Mouse (Mus musculus): Measurements from ENCODE around the gene Sgpp2. TPM values are rescaled to one million over a fixed set of nuclear protein-coding genes. Genes with fewer than 3 reads are reported as not detected.
A peak's percentile ranks its signal among the peaks of the same experiment; 100 is the strongest.

The Sgpp2 gene
- total RNA-seq, 2 experiments from 2014 or later, result 7.7 to 8.9 TPM

DNA sequence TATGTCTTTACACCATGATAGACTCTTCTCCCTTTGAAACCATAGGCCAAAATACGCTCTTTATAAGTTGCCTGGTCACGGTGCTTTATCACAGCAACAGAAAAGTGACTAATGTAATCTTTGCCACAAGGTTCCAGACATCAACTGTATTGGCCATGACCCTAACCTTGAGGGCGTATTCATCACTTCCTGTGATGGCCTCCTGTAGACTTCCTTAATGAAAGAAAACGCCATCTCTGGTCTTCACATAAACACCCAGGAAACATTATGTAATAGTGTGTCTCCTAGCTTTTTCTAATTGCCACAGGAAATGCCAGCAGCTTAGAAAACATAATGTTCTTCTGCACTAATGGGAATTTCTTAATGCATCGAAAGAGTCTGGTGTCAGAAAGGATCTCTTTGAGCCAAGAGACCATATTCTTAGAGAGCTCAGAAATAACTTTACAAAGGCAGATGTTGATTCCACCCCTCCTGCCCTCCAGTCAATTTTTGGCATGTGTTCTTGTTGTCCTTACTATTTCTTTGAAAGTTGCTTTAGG lies 20.5 kb downstream of the Sgpp2 start:
- no peak for DNase-seq (ENCODE audit: low spot score in 2 of 2)
- intact Hi-C loops (cut with DNase I), result no loop called here

- intact Hi-C loops (cut with DNase I), result no loop called here
- DNase-seq (ENCODE audit: low spot score in 2 of 2), result no peak
Observed at GRCm38 (mm10) chr1:78337726-78338125, 27.6 kb downstream of the Sgpp2 start.

- intact Hi-C loops (cut with DNase I), result no loop called here
- no peak for DNase-seq (ENCODE audit: low spot score in 2 of 2)
Observed at GRCm38 (mm10) chr1:78338212-78338611, 28.1 kb downstream of the Sgpp2 start.

GRCm38 (mm10) chr1:78339941-78340340 lies 29.8 kb downstream of the Sgpp2 start:
- intact Hi-C loops (cut with DNase I), result no loop called here
- DNase-seq (ENCODE audit: low spot score in 2 of 2), result no peak

GRCm38 (mm10) chr1:78340584-78340983 lies 30.4 kb downstream of the Sgpp2 start:
- intact Hi-C loops (cut with DNase I), result no loop called here
- no peak for DNase-seq (ENCODE audit: low spot score in 2 of 2)

DNA sequence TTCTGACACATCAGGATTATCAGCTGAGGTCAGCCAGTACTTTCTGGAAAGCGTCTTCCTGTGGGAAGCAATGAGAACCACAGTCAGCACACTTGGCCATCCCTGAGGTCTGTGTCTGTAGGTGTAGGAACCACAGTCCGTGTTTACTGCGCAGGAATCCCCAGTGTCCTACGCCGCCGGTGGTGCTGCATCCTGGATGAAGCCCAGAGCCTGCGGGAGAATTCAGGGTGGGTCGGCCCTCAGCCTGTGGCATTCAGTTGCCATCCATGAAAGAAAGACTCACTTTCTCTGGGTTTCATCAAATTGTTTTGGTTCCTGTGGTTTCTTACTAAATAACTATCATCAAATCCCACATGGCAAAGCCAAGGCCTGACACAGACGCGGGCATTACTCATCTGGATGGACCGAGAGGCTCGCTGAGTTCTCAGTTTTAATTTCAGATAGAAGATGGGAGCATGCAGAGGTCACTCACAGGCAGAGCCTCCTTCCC lies 37.2 kb downstream of the Sgpp2 start:
- intact Hi-C loops (cut with DNase I), result no loop called here
- DNase-seq (ENCODE audit: low spot score in 2 of 2), result no peak

GRCm38 (mm10) chr1:78349219-78349618 lies 39.1 kb downstream of the Sgpp2 start:
- intact Hi-C loops (cut with DNase I), result no loop called here

DNA sequence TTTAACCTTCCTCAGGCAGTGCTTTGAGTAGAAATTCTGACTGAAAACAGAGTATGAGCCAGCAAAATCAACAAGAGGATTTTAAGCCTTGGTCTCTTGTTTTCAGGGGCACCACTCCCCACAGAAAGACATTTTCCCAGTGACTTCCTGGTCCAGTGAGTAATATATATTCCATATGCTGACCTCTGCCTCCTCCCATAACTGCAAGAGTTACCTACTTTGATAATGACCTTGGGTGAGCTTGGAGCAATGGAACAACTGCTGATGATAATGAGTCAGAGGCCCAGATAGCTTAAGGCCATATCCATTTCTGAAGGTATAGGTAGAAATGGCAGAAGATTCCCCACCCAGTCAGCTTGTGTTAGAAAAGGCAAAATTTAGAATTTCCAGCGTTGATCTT lies 43.1 kb downstream of the Sgpp2 start:
- intact Hi-C loops (cut with DNase I), result no loop called here
- no peak for DNase-seq (ENCODE audit: low spot score in 2 of 2)

More at GRCm38 (mm10) chr1:78349219-78349618, 39.1 kb downstream of the Sgpp2 start:
- DNase-seq (ENCODE audit: low spot score in 2 of 2), result no peak

DNA sequence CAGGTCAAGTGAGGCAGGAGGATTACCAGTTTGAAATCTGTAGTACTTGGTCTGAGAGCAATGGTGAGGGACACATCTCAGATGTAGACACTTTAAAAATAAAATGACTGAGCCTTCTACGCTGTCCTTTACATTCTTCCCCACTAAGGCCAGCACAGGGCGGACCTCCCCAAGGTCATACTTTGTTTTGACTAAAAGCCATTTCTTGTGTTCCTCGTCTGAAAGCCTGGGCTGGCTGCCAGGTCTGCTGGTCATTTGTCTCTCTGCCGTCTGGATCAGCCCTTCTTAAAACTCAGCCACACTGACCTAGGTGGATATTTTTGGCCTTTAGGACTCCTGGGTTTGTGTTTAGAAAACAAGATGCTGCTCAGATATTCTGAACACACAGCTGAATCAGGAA lies 45.0 kb downstream of the Sgpp2 start:
- DNase-seq (ENCODE audit: low spot score in 2 of 2), result no peak
- intact Hi-C loops (cut with DNase I), result no loop called here

- intact Hi-C loops (cut with DNase I), result no loop called here
- no peak for DNase-seq (ENCODE audit: low spot score in 2 of 2)
Observed at GRCm38 (mm10) chr1:78357415-78357814, 47.3 kb downstream of the Sgpp2 start.

DNA sequence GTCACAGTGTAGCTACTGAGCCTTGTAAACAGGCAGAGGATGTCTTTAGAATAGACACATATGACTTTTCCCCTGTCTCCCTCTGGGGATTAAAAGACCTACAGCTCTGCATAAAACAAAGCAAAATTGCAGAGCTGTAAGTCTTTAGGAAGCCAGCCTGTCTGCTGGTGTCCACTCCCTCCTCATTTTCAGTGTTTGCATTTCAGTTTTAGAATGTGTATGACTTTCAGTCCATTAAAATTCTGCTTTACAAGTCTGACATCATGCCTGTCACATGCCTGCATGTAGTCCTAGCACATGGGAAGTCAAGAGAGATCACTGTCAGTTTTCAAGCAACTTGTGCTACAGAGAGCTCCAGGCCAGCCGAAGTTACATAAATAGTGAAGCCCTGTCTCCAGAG lies 47.7 kb downstream of the Sgpp2 start:
- intact Hi-C loops (cut with DNase I), result no loop called here
- no peak for DNase-seq (ENCODE audit: low spot score in 2 of 2)

GRCm38 (mm10) chr1:78363965-78364889 lies 54.1 kb downstream of the Sgpp2 start:
- intact Hi-C loops (cut with DNase I), result no loop called here

GRCm38 (mm10) chr1:78367806-78368205 lies 57.7 kb downstream of the Sgpp2 start:
- no peak for DNase-seq (ENCODE audit: low spot score in 2 of 2)
- intact Hi-C loops (cut with DNase I), result no loop called here

More at GRCm38 (mm10) chr1:78363965-78364889, 54.1 kb downstream of the Sgpp2 start:
- DNase-seq (ENCODE audit: low spot score in 2 of 2), result no peak

GRCm38 (mm10) chr1:78370121-78370520 lies 60.0 kb downstream of the Sgpp2 start:
- DNase-seq (ENCODE audit: low spot score in 2 of 2), result no peak
- intact Hi-C loops (cut with DNase I), result loop anchor here (5.0 kb wide), 1 partner anchor 58 kb away; the partner anchor contains the start of gene Sgpp2

DNA sequence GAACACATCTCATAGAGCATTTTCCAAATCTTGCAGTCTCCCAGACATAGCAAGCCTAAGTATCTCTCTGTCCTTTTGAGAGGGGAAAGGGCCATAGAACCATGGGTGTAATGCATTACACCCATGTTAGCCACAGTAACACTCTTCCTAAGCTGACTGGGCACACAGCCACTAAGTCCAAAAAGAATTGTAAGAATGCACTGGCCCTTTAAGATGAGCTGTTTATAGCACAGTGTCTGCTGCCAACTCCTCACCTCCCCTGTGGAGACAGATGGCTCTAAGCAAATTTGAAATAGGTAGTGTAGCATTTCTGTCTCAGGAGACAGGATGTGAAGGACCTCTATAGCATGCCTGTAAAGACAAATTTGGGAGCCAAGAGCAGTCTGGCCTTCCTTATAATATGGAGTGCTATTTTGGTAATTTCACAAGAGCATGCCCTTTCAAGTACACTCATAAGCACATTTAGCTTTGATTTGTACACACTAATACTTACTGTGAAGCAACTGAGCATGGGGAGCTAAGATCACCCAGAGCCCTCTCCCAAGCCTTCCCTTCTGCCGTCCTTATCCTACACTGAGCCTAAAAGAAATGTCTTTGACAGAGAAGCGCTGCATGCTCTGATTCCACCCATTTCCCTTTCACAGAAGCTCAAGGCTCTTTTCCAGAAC lies 61.6 kb downstream of the Sgpp2 start:
- intact Hi-C loops (cut with DNase I), result loop anchor here (1.0 to 5.0 kb wide), 2 partner anchors 59 to 154 kb away; partner anchors contain the start of gene Sgpp2

DNA sequence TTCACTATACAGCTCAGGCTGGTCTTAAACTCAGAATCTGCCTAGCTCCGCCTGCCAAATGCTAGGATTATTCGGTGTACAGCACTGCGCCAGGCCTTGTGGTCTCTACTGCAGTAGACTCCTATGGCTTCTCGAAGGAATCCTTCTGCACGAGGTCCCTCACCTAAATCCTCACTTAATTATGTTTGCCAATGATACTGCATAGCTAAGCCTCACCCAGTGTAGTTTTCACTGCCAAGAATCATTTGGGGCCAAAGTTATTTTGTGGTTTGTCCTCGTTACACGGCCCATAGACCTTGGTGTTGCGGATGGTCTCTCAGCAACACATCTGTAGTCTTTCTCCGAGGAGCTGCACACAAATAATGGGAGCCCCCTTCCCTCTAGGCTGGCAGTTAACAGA lies 62.2 kb downstream of the Sgpp2 start:
- intact Hi-C loops (cut with DNase I), result loop anchor here (5.0 kb wide), 1 partner anchor 60 kb away; the partner anchor contains the start of gene Sgpp2

More for the DNA sequence above, 61.6 kb downstream of the Sgpp2 start:
- peak; percentile 44 to 88 for DNase-seq (ENCODE audit: low spot score in 2 of 2)

DNA sequence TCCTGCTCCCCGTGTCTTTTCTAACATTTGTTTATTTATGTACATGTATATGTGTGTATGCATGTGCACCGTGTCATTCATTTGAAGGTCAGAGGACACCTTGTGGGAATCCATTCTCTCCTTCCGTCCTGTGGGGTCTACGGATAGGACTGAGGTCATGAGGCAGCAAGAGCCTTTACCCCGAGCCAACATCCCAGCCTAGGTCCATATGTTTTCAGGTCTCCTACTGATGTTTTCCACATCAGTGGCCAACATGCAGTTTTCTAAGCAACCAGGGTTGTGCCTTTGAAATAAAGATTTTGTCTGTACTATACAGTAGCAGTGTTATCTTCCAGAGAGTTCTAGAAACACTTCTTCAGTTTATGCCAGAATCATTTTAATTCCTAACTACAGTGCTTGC lies 63.7 kb downstream of the Sgpp2 start:
- intact Hi-C loops (cut with DNase I), result loop anchor here (5.0 kb wide), 1 partner anchor 62 kb away; the partner anchor contains the start of gene Sgpp2

More for the DNA sequence above, 62.2 kb downstream of the Sgpp2 start:
- DNase-seq (ENCODE audit: low spot score in 2 of 2), result no peak

GRCm38 (mm10) chr1:78375058-78375457 lies 64.9 kb downstream of the Sgpp2 start:
- intact Hi-C loops (cut with DNase I), result no loop called here
- no peak for DNase-seq (ENCODE audit: low spot score in 2 of 2)

More for the DNA sequence above, 63.7 kb downstream of the Sgpp2 start:
- no peak for DNase-seq (ENCODE audit: low spot score in 2 of 2)

DNA sequence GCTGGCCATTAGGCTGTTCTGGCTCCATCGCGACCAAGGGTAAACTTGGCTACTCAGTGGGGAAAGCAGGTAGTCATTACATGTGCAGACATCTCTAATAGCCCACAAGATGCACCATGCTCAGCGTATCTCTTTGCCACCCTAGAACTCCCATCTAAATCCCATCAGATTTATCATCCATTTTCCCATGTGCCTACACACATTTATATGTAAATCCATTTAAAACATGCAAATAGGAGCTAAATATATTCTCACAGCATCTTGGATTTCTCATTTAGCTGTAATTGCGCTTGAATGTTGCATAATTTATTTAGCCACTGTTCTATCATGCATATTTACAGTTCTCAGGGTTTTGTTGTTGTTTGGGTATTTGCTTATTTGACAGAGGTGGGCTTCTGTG lies 70.8 kb downstream of the Sgpp2 start:
- peak in 1 of 2 experiments; percentile 22 for DNase-seq (ENCODE audit: low spot score in 2 of 2)
- intact Hi-C loops (cut with DNase I), result no loop called here

- intact Hi-C loops (cut with DNase I), result no loop called here
- DNase-seq (ENCODE audit: low spot score in 2 of 2), result no peak
Observed at GRCm38 (mm10) chr1:78387854-78388253, 77.7 kb downstream of the Sgpp2 start.
